ENCODE assay signal across 25 mouse cellular contexts in genomic region chr7:139477748-139478147, GRCm38 (mm10).
DNase-seq lines count a peak whose midpoint lies in the region; ATAC-seq and TF ChIP-seq lines count a peak whose summit lies in the region.
"Had no signal": no experiment of that assay in that cellular context is flagged by ENCODE, and none has a peak within 500 bp of the region (broad histone marks: within the 10 kb centered on the region; RNA-seq: fewer than 3 reads in every experiment).

No protein-coding gene starts in this region.

- no peaks in the 10 kb centered on the region for H3K27me3 ChIP-seq in C2C12 (ENCODE audit: control insufficient read depth, insufficient read depth, insufficient read length)
- H3K27me3 ChIP-seq in stomach, postnatal 0 days (ENCODE audit: control insufficient read depth, insufficient read depth, low read length), result no peaks in the 10 kb centered on the region
- H3K27me3 ChIP-seq in forebrain, embryonic 15.5 days, result no peaks in the 10 kb centered on the region
- no peaks in the 10 kb centered on the region for H3K27me3 ChIP-seq in forebrain, embryonic 14.5 days (replicated peaks; ENCODE audit: control insufficient read depth, insufficient read depth, low read length)
- H3K27me3 ChIP-seq: CH12.LX, Patski had no signal

- no peak for TF ChIP-seq EP300 in stomach, postnatal 0 days (optimal IDR thresholded peaks at IDR 0.05)

- no peak for TF ChIP-seq CTCF in C2C12 (IDR thresholded peaks at IDR 0.05; ENCODE audit: control insufficient read depth, insufficient read depth, insufficient read length)
- TF ChIP-seq CTCF in stomach, postnatal 0 days (IDR thresholded peaks at IDR 0.05; ENCODE audit: low read depth), result no peak

- no peak overlapping the region for H3K4me2 ChIP-seq in stomach, postnatal 0 days (replicated peaks; ENCODE audit: low read depth)
- H3K4me2 ChIP-seq in forebrain, embryonic 15.5 days (replicated peaks), result no peak overlapping the region
- no peak overlapping the region for H3K4me2 ChIP-seq in forebrain, embryonic 14.5 days (ENCODE audit: low read length)

- H3K4me3 ChIP-seq in C2C12 (ENCODE audit: insufficient read depth, poor library complexity, severe bottlenecking), result no peak overlapping the region
- H3K4me3 ChIP-seq in stomach, postnatal 0 days (ENCODE audit: low read depth, low read length), result no peak overlapping the region
- H3K4me3 ChIP-seq in forebrain, embryonic 15.5 days, result no peak overlapping the region
- H3K4me3 ChIP-seq in forebrain, embryonic 14.5 days (ENCODE audit: low read depth, low read length), result no peak overlapping the region

- no peaks in the 10 kb centered on the region for H3K4me1 ChIP-seq in stomach, postnatal 0 days (replicated peaks; ENCODE audit: control insufficient read depth, insufficient read depth)
- no peaks in the 10 kb centered on the region for H3K4me1 ChIP-seq in forebrain, embryonic 15.5 days
- no peaks in the 10 kb centered on the region for H3K4me1 ChIP-seq in forebrain, embryonic 14.5 days (ENCODE audit: control insufficient read depth, insufficient read depth, low read length)

- H3K79me3 ChIP-seq in C2C12 (ENCODE audit: low read depth), result no peaks in the 10 kb centered on the region

- H3ac ChIP-seq in C2C12 (ENCODE audit: control insufficient read depth, insufficient read length, low read depth), result no peak overlapping the region

- peak; percentile 50 for ATAC-seq in stomach, postnatal 0 days (ENCODE audit: low FRiP score, low TSS enrichment)
- no peak for ATAC-seq in forebrain, embryonic 15.5 days (replicated peaks)
- no peak for ATAC-seq in forebrain, embryonic 14.5 days
- ATAC-seq: activated CD4-positive, CD25-positive, alpha-beta regulatory T cell, adult 4 months; CD4-positive, CD25-positive, alpha-beta regulatory T cell, adult 4 months; Patski had no signal

- no peak overlapping the region for H3K9ac ChIP-seq in stomach, postnatal 0 days (ENCODE audit: low read length)
- H3K9ac ChIP-seq in forebrain, embryonic 15.5 days (replicated peaks), result no peak overlapping the region
- no peak overlapping the region for H3K9ac ChIP-seq in forebrain, embryonic 14.5 days (ENCODE audit: low read length)

- no peaks in the 10 kb centered on the region for H3K79me2 ChIP-seq in C2C12 (ENCODE audit: control insufficient read depth, insufficient read depth)

- WGBS in stomach, postnatal 0 days, result 62% methylated on average over 3 of the region's 3 CpGs
- WGBS in forebrain, embryonic 15.5 days, result 86% methylated on average over 3 of the region's 3 CpGs
- 84% methylated on average over 3 of the region's 3 CpGs for WGBS in forebrain, embryonic 14.5 days

- no peaks in the 10 kb centered on the region for H3K9me3 ChIP-seq in stomach, postnatal 0 days (ENCODE audit: control insufficient read depth, low read length)
- no peaks in the 10 kb centered on the region for H3K9me3 ChIP-seq in forebrain, embryonic 15.5 days
- no peaks in the 10 kb centered on the region for H3K9me3 ChIP-seq in forebrain, embryonic 14.5 days (replicated peaks; ENCODE audit: control insufficient read depth, low read length)

- DNase-seq in 3134 (ENCODE audit: extremely low read depth, insufficient read length, low spot score), result peak; percentile 63
- peak; percentile 53 for DNase-seq in 3T3-L1 (ENCODE audit: low read depth, low spot score)
- no peak for DNase-seq in stomach, postnatal 0 days (ENCODE audit: low spot score)
- no peak for DNase-seq in lung, postnatal 10 days
- DNase-seq in cerebellum, adult 8-10 months, result no peak
- DNase-seq in forebrain, embryonic 14.5 days (ENCODE audit: low spot score), result no peak
- DNase-seq: adrenal gland, adult 2 months; adrenal gland, adult 8-10 months; adrenal gland, postnatal 10 days; adrenal gland, postnatal 14 days; adrenal gland, postnatal 25 days; adrenal gland, postnatal 36 days; B cell, adult 2 months; cerebellum, adult 11 months; cerebellum, adult 11-12 months; cerebellum, adult 18-20 months; cerebellum, adult 2 months; cerebellum, adult 9-10 months had no signal

- H3K36me3 ChIP-seq in C2C12 (ENCODE audit: control insufficient read depth, insufficient read depth), result no peaks in the 10 kb centered on the region
- H3K36me3 ChIP-seq in stomach, postnatal 0 days (ENCODE audit: control insufficient read depth, insufficient read depth, low read length), result peaks cover 5% of the 10 kb centered on the region; the same call in 1 of the 2 replicates
- no peaks in the 10 kb centered on the region for H3K36me3 ChIP-seq in forebrain, embryonic 15.5 days
- no peaks in the 10 kb centered on the region for H3K36me3 ChIP-seq in forebrain, embryonic 14.5 days (ENCODE audit: control insufficient read depth, insufficient read depth, low read length)
- H3K36me3 ChIP-seq: G1E had no signal

- H3K27ac ChIP-seq in stomach, postnatal 0 days (replicated peaks), result no peak overlapping the region
- no peak overlapping the region for H3K27ac ChIP-seq in forebrain, embryonic 15.5 days (replicated peaks)
- no peak overlapping the region for H3K27ac ChIP-seq in forebrain, embryonic 14.5 days (ENCODE audit: low read depth, low read length)

TF ChIP-seq in C2C12, 6 proteins besides CTCF, POLR2A, EP300 and RAD21:
- TF ChIP-seq MAX (IDR thresholded peaks at IDR 0.05) (peak; percentile 35), CEBPB (IDR thresholded peaks at IDR 0.05; ENCODE audit: low read depth) (no peak), USF1 (IDR thresholded peaks at IDR 0.05; ENCODE audit: low read depth) (no peak), FOSL1 (IDR thresholded peaks at IDR 0.05; ENCODE audit: insufficient read depth, low read length, poor library complexity, severe bottlenecking) (no peak), MYOG (IDR thresholded peaks at IDR 0.05; ENCODE audit: control insufficient read depth, extremely low read depth, insufficient read length) (no peak), MYOD1 (IDR thresholded peaks at IDR 0.05; ENCODE audit: control insufficient read depth, insufficient read length, low read depth) (no peak)

Comparison
In these comparisons a context has a peak if more than half of its experiments do, and no peak if none do; other contexts are left out.
1. DNase-seq: peak in 3134 (single experiment) and 3T3-L1 (single experiment); none in stomach, postnatal 0 days (single experiment), lung, postnatal 10 days (single experiment), cerebellum, adult 8-10 months (single experiment) and forebrain, embryonic 14.5 days (single experiment).